Mouse (Mus musculus) myocyte (in vitro differentiated cells): ENCODE results near the gene Dach1. TPM values are rescaled to one million over a fixed set of nuclear protein-coding genes. Genes with fewer than 3 reads are reported as not detected.

Experiments
- H3K27me3 ChIP-seq: one replicate; pipeline ENCODE4 v1.6.1; 2011; ENCODE audit not compliant: control insufficient read depth, insufficient read depth, insufficient read length
- H3K36me3 ChIP-seq: one replicate; pipeline ENCODE4 v1.6.1; 2011; ENCODE audit not compliant: control insufficient read depth, insufficient read depth
- H3K4me2 ChIP-seq: one replicate; pipeline ENCODE4 v1.6.1; 2011; ENCODE audit warnings: low read depth, control low read depth
- H3K4me3 ChIP-seq: one replicate; pipeline ENCODE4 v1.5.1; 2011; ENCODE audit warnings: mild to moderate bottlenecking, control low read depth, moderate library complexity
- H3K79me2 ChIP-seq: one replicate; pipeline ENCODE4 v1.6.1; 2011; ENCODE audit not compliant: control insufficient read depth, insufficient read depth
- H3ac ChIP-seq: one replicate; pipeline ENCODE4 v1.6.1; 2011; ENCODE audit not compliant: control insufficient read depth, insufficient read length
- CEBPB ChIP-seq: IDR thresholded peaks from 2 replicates; pipeline ENCODE4 v1.6.1; 2011; ENCODE audit warnings: mild to moderate bottlenecking, moderate library complexity; ENCODE audit not compliant: poor library complexity, insufficient read depth, severe bottlenecking
- E2F4 ChIP-seq: IDR thresholded peaks from one replicate; pipeline ENCODE4 v1.6.1; 2011; ENCODE audit warnings: mild to moderate bottlenecking, control low read depth, moderate library complexity; ENCODE audit not compliant: insufficient read depth
- MAX ChIP-seq: IDR thresholded peaks from one replicate; pipeline ENCODE4 v1.6.1; 2011; ENCODE audit warnings: low read depth, mild to moderate bottlenecking, control low read depth
- MYOD1 ChIP-seq, 3 experiments: IDR thresholded peaks; one replicate each; pipeline ENCODE4 v1.6.1; 2011; ENCODE audit warnings: control low read depth in 2 of 3, low read depth in 2 of 3, mild to moderate bottlenecking in 2 of 3, moderate library complexity in 1 of 3; ENCODE audit not compliant: insufficient read length in 2 of 3, control insufficient read depth in 1 of 3
- MYOG ChIP-seq, 3 experiments: IDR thresholded peaks; one replicate each; pipeline ENCODE4 v1.6.1; 2011; ENCODE audit warnings: control low read depth in 2 of 3, low read depth in 2 of 3, mild to moderate bottlenecking in 2 of 3; ENCODE audit not compliant: insufficient read length in 2 of 3, control insufficient read depth in 1 of 3, insufficient read depth in 1 of 3
- POLR2A ChIP-seq: IDR thresholded peaks from one replicate; pipeline ENCODE4 v1.6.1; 2011; ENCODE audit warnings: low read depth, mild to moderate bottlenecking, control low read depth, moderate library complexity; ENCODE audit not compliant: insufficient read length
- POLR2AphosphoS2 ChIP-seq: IDR thresholded peaks from one replicate; pipeline ENCODE4 v1.6.1; 2011; ENCODE audit warnings: low read depth, control low read depth; ENCODE audit not compliant: insufficient read length
- REST ChIP-seq: IDR thresholded peaks from one replicate; pipeline ENCODE4 v1.6.1; 2011; ENCODE audit warnings: mild to moderate bottlenecking, control low read depth, moderate library complexity; ENCODE audit not compliant: insufficient read depth, insufficient read length
- SRF ChIP-seq: IDR thresholded peaks from one replicate; pipeline ENCODE4 v1.6.1; 2011; ENCODE audit warnings: low read depth; ENCODE audit not compliant: control insufficient read depth, insufficient read length
- TCF12 ChIP-seq: IDR thresholded peaks from one replicate; pipeline ENCODE4 v1.6.1; 2011; ENCODE audit warnings: mild to moderate bottlenecking, control low read depth; ENCODE audit not compliant: poor library complexity, insufficient read depth, severe bottlenecking
- TCF3 ChIP-seq: IDR thresholded peaks from one replicate; pipeline ENCODE4 v1.6.1; 2011; ENCODE audit warnings: low read depth, control low read depth; ENCODE audit not compliant: insufficient read length
- USF1 ChIP-seq: IDR thresholded peaks from one replicate; pipeline ENCODE4 v1.6.1; 2011; ENCODE audit warnings: low read depth, mild to moderate bottlenecking, control low read depth, moderate library complexity
- polyA plus RNA-seq: library from polyadenylated mRNA; unstranded; fragments of >200 nt; fragmentation: generic; extraction: Trizol; gene quantifications from one replicate; pipeline ENCODE4 v1.2.1, GENCODE M21; 2012; ENCODE audit warnings: missing spikeins

Dach1 gene
- polyA plus RNA-seq, 1 experiment: not detected

DNA sequence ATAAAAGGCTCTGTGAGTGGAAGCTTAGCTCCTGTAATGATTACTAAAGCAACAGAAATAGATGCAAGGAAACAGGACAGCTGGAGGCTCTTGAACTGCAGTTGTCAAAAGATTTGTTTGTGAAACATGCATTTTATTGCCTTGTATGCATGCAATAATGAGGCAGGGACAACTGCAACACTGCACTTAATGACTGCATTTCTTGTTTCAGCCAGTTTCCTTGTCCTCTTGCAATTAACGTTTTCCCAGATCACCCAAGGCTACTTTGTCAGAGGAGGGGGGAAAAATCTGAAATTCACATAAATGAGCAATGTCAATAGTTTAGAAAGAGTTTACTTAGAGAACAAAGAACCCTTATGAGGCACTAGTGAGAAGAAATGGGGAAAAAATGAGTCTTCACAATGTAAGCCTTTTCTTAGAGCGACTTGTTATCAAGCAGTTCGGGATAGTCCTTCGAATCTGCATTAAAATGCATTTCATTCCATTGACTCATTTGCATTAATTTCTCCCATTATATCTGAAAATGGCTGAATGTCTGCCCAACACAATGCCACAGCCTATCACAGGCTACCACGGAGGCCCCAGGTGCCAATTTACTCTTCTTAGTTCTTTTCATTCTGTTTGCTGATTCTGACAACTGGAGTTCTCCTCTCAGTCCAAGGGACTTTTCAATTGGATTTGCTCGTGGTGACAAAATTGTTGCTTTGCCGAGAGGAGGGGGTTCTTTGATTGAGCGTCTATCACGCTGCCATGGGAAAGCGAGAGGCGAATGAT lies 96.7 kb downstream of the Dach1 start:
- Histone ChIP-seq H3K36me3 (no peaks in the 10 kb centered on the region), H3K4me3 (no peak overlapping the region), H3K4me2 (no peak overlapping the region), H3ac (no peak overlapping the region), H3K79me2 (no peaks in the 10 kb centered on the region), H3K27me3 (no peaks in the 10 kb centered on the region)
- TF ChIP-seq TCF3 (no peak), USF1 (no peak), POLR2AphosphoS2 (no peak), CEBPB (no peak), MAX (no peak), MYOD1 (IDR thresholded peaks at IDR 0.05; ENCODE audit: control insufficient read depth in 1 of 3, insufficient read length in 2 of 3, low read depth in 2 of 3) (no peak), MYOG (IDR thresholded peaks at IDR 0.05; ENCODE audit: control insufficient read depth in 1 of 3, insufficient read depth in 1 of 3, insufficient read length in 2 of 3, low read depth in 2 of 3) (no peak), REST (no peak), SRF (no peak), POLR2A (no peak), E2F4 (no peak), TCF12 (no peak)

DNA sequence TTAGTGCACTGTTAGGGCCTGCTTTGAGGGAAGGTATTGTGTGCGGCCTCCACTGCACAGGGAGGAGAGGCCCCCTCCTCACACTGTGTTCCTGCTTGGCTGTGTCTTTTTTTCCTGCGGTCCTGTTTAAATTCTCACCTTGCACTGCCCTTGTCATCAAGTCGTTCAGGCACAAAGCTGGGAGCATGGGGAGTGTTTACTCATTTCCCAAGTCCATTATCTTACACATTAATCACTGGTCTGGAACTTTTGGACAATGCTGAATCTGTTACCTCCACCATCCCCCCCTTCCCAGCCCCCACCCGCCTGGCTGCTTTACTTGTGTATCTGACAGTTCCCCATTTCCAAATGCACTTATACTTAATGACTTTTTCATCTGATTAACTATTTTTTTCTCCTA lies 97.7 kb downstream of the Dach1 start:
- Histone ChIP-seq H3K4me2 (no peak overlapping the region), H3K4me3 (no peak overlapping the region)
- TF ChIP-seq REST: no peak
- no peak for TF ChIP-seq POLR2AphosphoS2
- no peak for TF ChIP-seq MYOG (IDR thresholded peaks at IDR 0.05; ENCODE audit: control insufficient read depth in 1 of 3, insufficient read depth in 1 of 3, insufficient read length in 2 of 3, low read depth in 2 of 3)
- no peak for TF ChIP-seq POLR2A
- TF ChIP-seq MYOD1 (IDR thresholded peaks at IDR 0.05; ENCODE audit: control insufficient read depth in 1 of 3, insufficient read length in 2 of 3, low read depth in 2 of 3): no peak
- no peak for TF ChIP-seq TCF12
- no peak for TF ChIP-seq SRF
- TF ChIP-seq CEBPB: no peak
- TF ChIP-seq E2F4: no peak
- TF ChIP-seq MAX: no peak
- TF ChIP-seq TCF3: no peak
- TF ChIP-seq USF1: no peak

DNA sequence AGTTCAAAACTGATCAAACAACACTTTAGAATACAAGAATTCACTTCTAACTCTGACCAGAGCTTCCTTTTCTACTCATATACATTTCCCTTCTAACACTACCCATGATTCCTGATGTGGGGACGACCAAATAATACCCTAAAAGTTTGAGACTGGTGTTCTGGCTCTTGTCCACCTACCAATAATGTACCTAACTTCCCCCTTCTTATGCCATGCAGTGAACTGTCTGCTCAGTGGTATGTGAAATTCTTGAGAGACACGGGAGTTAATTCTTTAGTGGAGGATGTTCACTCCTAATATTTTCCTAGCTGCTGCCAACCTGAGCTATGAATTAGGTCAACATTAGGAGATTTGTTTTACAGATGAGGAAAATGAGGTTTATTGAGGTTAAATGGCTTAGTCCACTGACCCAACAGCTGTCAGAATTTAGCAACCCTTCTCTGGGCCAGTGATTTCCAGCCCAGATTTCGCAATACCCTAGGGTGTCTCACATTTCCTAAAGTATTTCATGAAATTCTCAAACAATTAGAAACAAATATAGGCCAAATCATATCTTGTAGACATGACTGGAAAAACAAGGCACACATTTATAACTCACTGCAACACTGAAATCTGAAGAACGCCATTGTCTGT lies 102.2 kb downstream of the Dach1 start:
- no peak for TF ChIP-seq MYOD1 (IDR thresholded peaks at IDR 0.05; ENCODE audit: control insufficient read depth in 1 of 3, insufficient read length in 2 of 3, low read depth in 2 of 3)
- no peak for TF ChIP-seq MYOG (IDR thresholded peaks at IDR 0.05; ENCODE audit: control insufficient read depth in 1 of 3, insufficient read depth in 1 of 3, insufficient read length in 2 of 3, low read depth in 2 of 3)
- TF ChIP-seq CEBPB: peak; percentile 93
- no peak overlapping the region for H3K4me2 ChIP-seq
- no peaks in the 10 kb centered on the region for H3K36me3 ChIP-seq
- no peak overlapping the region for H3ac ChIP-seq
- no peaks in the 10 kb centered on the region for H3K79me2 ChIP-seq
- no peaks in the 10 kb centered on the region for H3K27me3 ChIP-seq
- H3K4me3 ChIP-seq: no peak overlapping the region

More for the DNA sequence above, 97.7 kb downstream of the Dach1 start:
- H3K36me3 ChIP-seq: no peaks in the 10 kb centered on the region
- no peaks in the 10 kb centered on the region for H3K79me2 ChIP-seq
- no peaks in the 10 kb centered on the region for H3K27me3 ChIP-seq
- H3ac ChIP-seq: no peak overlapping the region

DNA sequence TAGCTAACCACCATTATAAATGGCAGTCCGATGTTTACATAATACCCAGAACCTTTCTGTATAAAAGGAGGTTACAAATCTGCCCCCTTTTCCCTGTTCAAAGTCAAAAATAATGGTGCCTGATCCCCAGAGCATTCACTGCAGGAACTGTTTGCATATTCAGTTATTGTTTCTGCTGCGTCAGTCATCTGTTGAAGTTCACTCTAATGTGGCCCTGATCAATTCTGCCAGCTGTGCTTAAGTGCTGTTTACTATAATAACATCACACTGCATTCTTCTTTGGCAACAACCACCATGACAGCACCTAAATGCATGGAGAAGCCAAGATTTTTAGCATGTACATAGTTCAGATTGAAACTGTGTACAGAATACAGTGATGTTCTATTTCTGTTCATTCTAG lies 105.4 kb downstream of the Dach1 start:
- Histone ChIP-seq H3K4me2 (no peak overlapping the region), H3K27me3 (no peaks in the 10 kb centered on the region), H3K79me2 (no peaks in the 10 kb centered on the region), H3K36me3 (no peaks in the 10 kb centered on the region), H3K4me3 (no peak overlapping the region), H3ac (no peak overlapping the region)
- TF ChIP-seq TCF12 (no peak), MAX (no peak), POLR2AphosphoS2 (no peak), POLR2A (no peak), MYOD1 (IDR thresholded peaks at IDR 0.05; ENCODE audit: control insufficient read depth in 1 of 3, insufficient read length in 2 of 3, low read depth in 2 of 3) (no peak), USF1 (no peak), CEBPB (no peak), REST (no peak), E2F4 (no peak), MYOG (IDR thresholded peaks at IDR 0.05; ENCODE audit: control insufficient read depth in 1 of 3, insufficient read depth in 1 of 3, insufficient read length in 2 of 3, low read depth in 2 of 3) (no peak), TCF3 (no peak)
